Mouse (Mus musculus) embryonic stem cell, embryonic (primary cell): ENCODE data around the gene Akr7a5.

ENCODE experiments used
- CTCF ChIA-PET, 4 experiments: fragments of 300-600 bp in 2 of 4; fragments of 350-600 bp in 2 of 4; sonication (Branson Sonifier 250); formaldehyde crosslinking; loops; one replicate each; lab custom pipeline; 2022; ENCODE audit warnings: inconsistent platforms in 2 of 4; lab: Charles Lee
- POLR2A ChIA-PET, 4 experiments: fragments of 300-600 bp in 2 of 4; fragments of 350-600 bp in 2 of 4; sonication (Branson Sonifier 250); formaldehyde crosslinking; loops; one replicate each; lab custom pipeline; 2022; ENCODE audit warnings: antibody characterized with exemption in 4 of 4, inconsistent platforms in 1 of 4; lab: Charles Lee

Akr7a5 gene

DNA sequence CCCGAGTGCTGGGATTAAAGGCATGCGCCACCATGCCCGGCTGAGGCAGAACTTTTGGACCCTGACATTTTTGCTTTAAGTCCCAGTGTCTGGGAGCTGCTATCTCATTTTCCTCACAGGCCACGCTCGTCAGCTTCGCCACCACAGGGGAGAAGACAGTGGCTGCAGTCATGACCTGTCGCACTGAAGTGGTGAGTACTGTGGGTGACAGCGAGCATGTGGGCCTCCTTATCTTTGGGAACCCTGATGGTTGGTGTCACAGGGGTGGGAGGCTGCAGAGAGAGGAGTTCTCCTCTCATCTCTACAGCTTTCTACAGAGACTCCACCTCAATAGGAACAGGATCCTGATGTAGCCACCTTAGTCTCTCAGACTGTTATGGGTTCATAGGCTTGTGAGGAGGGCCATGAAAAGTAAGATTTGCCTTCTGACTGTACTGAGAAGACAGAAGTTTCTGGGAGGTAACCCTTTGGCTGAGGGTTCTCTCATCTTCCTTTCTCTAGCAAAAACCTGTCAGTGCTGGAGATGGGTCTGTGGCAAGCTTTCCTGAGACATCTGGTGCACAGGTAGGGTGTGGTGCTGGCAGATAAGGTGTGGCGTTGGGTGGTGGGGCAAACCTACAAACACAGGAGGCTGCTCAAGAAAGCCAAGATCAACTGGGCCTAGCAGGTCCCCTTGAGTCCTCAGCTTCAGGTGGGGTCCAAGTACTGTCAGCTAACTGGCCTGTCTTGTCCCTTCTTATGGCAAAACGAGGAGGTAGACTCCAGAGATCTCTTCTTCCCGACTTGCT lies 50.4 kb downstream of the Akr7a5 start:
- ChIA-PET CTCF (interaction anchor here in 1 of 4 experiments (0.6 kb wide), 2 partner anchors 20 to 484 kb away, joined by 3 read pairs; no protein-coding TSS in a partner anchor), POLR2A (interaction anchor here in 1 of 4 experiments (1.2 kb wide), 1 partner anchor 8 kb away, joined by 3 read pairs; the partner anchor contains the start of genes Emc1 and Ubr4)

DNA sequence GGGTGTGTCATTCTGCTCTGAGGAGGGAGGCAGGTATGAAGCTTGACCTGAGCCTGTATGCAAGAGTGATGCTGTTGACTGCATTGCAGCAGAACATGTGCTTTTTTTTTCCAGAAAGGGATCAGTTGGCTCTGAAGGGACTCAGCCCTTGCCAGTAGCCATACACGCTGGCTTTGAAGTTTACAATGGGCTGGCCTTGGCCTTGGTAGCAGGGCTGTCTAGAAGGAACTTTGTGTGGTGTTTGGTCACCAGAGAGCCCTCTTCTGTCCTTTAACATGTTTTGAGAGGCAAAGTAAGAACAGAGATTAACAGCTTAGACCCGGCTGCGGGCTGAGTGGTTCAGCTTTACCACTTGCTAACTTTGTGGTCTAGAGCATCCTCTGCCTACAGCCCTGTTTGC lies 56.8 kb downstream of the Akr7a5 start:
- ChIA-PET CTCF (interaction anchor here (0.5 to 2.2 kb wide), 9 partner anchors 7 to 78 kb away, joined by 3 to 7 read pairs (median 3); no protein-coding TSS in a partner anchor), POLR2A (interaction anchor here in 2 of 4 experiments (1.3 to 1.5 kb wide), 2 partner anchors 10 to 57 kb away, joined by 3 read pairs; partner anchors contain the start of genes Akr7a5 (in 1 of the 2) and Pqlc2 (in 1 of the 2))
